Mouse (Mus musculus): Measurements from ENCODE around the gene Dpp6. TPM values are rescaled to one million over a fixed set of nuclear protein-coding genes. Genes with fewer than 3 reads are reported as not detected.

The Dpp6 gene
- polyA plus RNA-seq, 1 experiment from 2014 or later, result 0.22 TPM

DNA sequence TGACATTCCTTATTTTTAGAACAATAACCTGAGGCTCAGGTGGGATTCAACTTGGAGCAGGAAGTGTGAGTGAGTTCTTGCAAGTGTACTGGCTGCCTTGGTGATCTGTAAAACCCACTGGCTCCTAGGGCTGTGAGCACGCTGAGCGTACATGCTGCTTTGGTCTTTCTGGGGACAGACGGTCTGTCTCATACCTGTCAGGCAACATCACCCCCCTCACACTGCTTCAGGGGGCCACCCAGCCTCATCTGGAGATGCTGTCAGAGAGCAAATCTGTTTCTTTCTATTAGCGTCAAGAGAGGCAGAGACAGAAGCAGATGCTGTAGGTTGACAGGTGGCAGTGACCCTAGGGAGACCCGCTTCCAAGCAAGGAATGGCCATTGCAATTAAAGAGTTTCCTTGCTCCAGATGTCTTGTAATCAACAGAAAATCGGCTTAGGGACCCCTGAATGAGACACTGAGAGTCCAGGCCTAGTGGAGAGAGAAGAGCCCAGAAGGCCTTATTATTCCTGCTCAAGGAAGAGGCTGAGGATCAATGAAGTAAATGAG is 330.5 kb downstream of the Dpp6 start:
- Histone ChIP-seq H3K9ac (no peak overlapping the region), H3K4me2 (no peak overlapping the region), H3K36me3 (ENCODE audit: insufficient read depth) (no peaks in the 10 kb centered on the region), H3K4me1 (ENCODE audit: insufficient read depth) (no peaks in the 10 kb centered on the region), H3K9me3 (ENCODE audit: low read depth, low read length) (no peaks in the 10 kb centered on the region; the same call in 1 of the 2 replicates), H3K27ac (ENCODE audit: low read depth) (no peak overlapping the region), H3K4me3 (ENCODE audit: low read depth, low read length) (no peak overlapping the region), H3K27me3 (ENCODE audit: insufficient read depth, low read length) (no peaks in the 10 kb centered on the region)
- 68% methylated on average over 6 of the region's 6 CpGs for WGBS
- TF ChIP-seq CTCF (IDR thresholded peaks at IDR 0.05; ENCODE audit: low read depth), result no peak
- ATAC-seq (ENCODE audit: insufficient read depth) (no peak), DNase-seq (no peak)

DNA sequence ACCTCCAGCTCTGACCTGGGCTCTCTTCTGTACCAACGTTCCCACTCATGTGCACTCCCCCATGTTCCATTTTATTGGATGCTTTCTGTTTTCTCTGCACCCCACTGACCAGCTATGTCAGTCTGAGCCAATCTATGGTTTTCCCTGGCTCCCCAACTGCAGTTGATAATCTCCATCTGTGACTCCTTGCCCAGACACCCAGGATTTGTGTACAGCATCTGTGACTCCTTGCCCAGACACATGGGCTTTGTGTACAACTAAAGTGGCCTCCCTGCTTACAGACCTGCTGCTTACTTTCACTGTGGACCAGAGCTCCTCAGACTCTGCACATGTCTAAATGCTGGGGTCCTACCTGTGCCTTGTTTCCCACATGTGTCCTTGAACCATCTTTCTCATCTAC is 334.0 kb downstream of the Dpp6 start:
- Histone ChIP-seq H3K27me3 (ENCODE audit: insufficient read depth, low read length) (no peaks in the 10 kb centered on the region), H3K27ac (ENCODE audit: low read depth) (no peak overlapping the region), H3K36me3 (ENCODE audit: insufficient read depth) (no peaks in the 10 kb centered on the region), H3K4me2 (no peak overlapping the region), H3K9ac (no peak overlapping the region), H3K9me3 (ENCODE audit: low read depth, low read length) (no peaks in the 10 kb centered on the region; the same call in 1 of the 2 replicates), H3K4me3 (ENCODE audit: low read depth, low read length) (no peak overlapping the region), H3K4me1 (ENCODE audit: insufficient read depth) (no peaks in the 10 kb centered on the region)
- TF ChIP-seq CTCF (IDR thresholded peaks at IDR 0.05; ENCODE audit: low read depth), result no peak
- 70% methylated on average over 1 of the region's 1 CpGs for WGBS
- no peak for ATAC-seq (ENCODE audit: insufficient read depth)
- DNase-seq, result no peak

DNA sequence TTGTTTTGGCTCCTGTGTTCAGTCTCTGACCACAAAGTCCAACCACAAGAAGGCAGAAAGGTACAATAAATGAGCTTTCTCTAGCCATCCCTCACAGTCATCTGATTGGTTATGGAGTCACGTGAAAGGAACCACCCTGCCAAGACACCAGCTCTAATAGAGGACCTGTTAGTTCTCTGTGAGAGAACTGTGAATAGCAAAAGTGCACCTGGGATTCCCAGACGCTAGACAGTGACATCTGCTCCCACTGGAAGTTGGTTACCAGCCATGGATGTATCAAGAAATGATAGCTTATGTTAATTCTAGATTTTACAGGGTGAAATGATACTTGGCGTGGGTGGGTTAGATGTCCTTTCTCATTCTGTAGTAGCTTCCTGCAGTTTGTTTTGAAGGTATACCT is 338.7 kb downstream of the Dpp6 start:
- Histone ChIP-seq H3K9ac (no peak overlapping the region), H3K4me2 (no peak overlapping the region), H3K27me3 (ENCODE audit: insufficient read depth, low read length) (no peaks in the 10 kb centered on the region), H3K4me1 (ENCODE audit: insufficient read depth) (no peaks in the 10 kb centered on the region), H3K4me3 (ENCODE audit: low read depth, low read length) (no peak overlapping the region), H3K27ac (ENCODE audit: low read depth) (no peak overlapping the region), H3K36me3 (ENCODE audit: insufficient read depth) (no peaks in the 10 kb centered on the region), H3K9me3 (ENCODE audit: low read depth, low read length) (no peaks in the 10 kb centered on the region)
- no peak for TF ChIP-seq CTCF (IDR thresholded peaks at IDR 0.05; ENCODE audit: low read depth)
- DNase-seq (no peak), ATAC-seq (ENCODE audit: insufficient read depth) (no peak)
- WGBS, result 69% methylated on average over 3 of the region's 3 CpGs

DNA sequence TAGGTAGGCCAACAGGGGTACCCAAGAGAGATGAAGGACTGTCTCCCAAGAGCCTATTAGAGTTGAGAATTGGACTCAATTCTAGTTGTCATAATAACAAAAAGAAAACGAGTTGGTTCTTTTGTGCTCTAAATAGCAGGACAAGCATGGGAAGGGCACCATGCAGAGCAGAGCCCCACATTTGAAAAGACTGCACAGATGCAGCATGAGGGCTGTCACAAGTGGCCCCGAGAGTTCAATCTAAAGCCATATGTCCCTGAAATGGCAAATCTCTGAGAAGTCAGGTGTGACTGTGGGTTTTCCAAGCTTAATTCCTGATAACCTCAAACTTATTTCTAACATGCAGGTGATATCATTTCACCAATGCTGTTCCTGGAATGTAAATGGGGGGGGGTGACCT is 339.4 kb downstream of the Dpp6 start:
- 61% methylated on average over 2 of the region's 2 CpGs for WGBS

DNA sequence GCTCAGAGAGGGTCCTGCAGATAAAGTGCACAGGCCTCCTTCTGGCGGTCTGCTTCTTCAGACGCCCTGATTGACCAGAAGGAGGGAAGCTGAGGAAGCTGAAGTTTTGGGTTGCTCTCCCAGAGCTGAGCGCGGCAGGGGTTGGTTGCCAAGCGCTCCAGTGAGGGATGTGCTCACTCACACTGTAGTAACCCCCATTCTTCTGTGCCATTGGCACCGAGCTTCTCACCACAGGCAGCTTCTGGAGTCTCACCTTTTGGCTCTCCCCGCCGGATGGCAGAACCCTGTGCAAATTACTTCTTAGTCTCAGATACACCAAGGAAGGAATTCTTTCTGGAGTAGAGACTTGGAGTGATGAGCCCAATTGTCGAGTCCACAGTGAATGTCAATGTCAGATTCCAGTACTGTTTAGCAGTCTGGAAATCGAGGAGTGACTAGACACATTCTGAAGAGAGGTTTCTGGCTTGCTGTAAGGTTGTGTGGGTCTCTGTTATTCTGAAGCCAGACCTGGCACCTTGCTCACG is 344.2 kb downstream of the Dpp6 start:
- WGBS, result 54% methylated on average over 11 of the region's 11 CpGs

More for the DNA sequence above, 339.4 kb downstream of the Dpp6 start:
- H3K9me3 ChIP-seq (ENCODE audit: low read depth, low read length), result no peaks in the 10 kb centered on the region
- no peak overlapping the region for H3K4me2 ChIP-seq
- H3K4me1 ChIP-seq (ENCODE audit: insufficient read depth), result no peaks in the 10 kb centered on the region
- no peak overlapping the region for H3K4me3 ChIP-seq (ENCODE audit: low read depth, low read length)
- ATAC-seq (ENCODE audit: insufficient read depth) (no peak), DNase-seq (no peak)
- H3K9ac ChIP-seq, result no peak overlapping the region
- H3K27me3 ChIP-seq (ENCODE audit: insufficient read depth, low read length), result no peaks in the 10 kb centered on the region
- no peaks in the 10 kb centered on the region for H3K36me3 ChIP-seq (ENCODE audit: insufficient read depth)
- TF ChIP-seq CTCF (IDR thresholded peaks at IDR 0.05; ENCODE audit: low read depth), result no peak
- H3K27ac ChIP-seq (ENCODE audit: low read depth), result no peak overlapping the region

DNA sequence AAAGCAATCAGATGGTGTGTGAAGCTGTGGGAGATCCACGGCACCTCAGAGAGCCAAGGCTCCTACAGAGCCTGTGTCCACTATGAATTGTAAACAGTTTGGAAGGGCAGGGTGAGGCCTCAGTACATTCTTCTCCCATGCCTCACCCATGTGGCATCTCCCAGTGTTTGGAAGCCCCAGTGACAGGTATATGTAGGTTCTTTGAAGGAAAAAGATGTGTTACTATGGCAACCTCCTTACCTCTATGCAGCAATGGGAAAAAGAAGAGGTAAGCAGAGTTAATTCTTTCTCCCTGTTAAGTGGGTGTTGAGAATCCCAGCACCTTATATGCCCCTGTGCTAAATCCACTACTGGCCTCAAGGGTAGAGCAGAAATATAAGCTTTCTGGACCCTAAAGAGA is 351.5 kb downstream of the Dpp6 start:
- 66% methylated on average over 1 of the region's 1 CpGs for WGBS
- no peak overlapping the region for H3K27ac ChIP-seq (ENCODE audit: low read depth)
- DNase-seq (no peak), ATAC-seq (ENCODE audit: insufficient read depth) (no peak)
- H3K4me3 ChIP-seq (ENCODE audit: low read depth, low read length), result no peak overlapping the region
- no peaks in the 10 kb centered on the region for H3K9me3 ChIP-seq (ENCODE audit: low read depth, low read length)
- no peaks in the 10 kb centered on the region for H3K27me3 ChIP-seq (ENCODE audit: insufficient read depth, low read length)
- H3K36me3 ChIP-seq (ENCODE audit: insufficient read depth), result no peaks in the 10 kb centered on the region
- no peak overlapping the region for H3K9ac ChIP-seq
- no peaks in the 10 kb centered on the region for H3K4me1 ChIP-seq (ENCODE audit: insufficient read depth)
- no peak overlapping the region for H3K4me2 ChIP-seq
- TF ChIP-seq CTCF (IDR thresholded peaks at IDR 0.05; ENCODE audit: low read depth), result no peak

More for the DNA sequence above, 344.2 kb downstream of the Dpp6 start:
- Histone ChIP-seq H3K9ac (no peak overlapping the region), H3K27ac (ENCODE audit: low read depth) (no peak overlapping the region), H3K4me3 (ENCODE audit: low read depth, low read length) (no peak overlapping the region), H3K9me3 (ENCODE audit: low read depth, low read length) (no peaks in the 10 kb centered on the region), H3K27me3 (ENCODE audit: insufficient read depth, low read length) (no peaks in the 10 kb centered on the region), H3K4me2 (no peak overlapping the region), H3K4me1 (ENCODE audit: insufficient read depth) (no peaks in the 10 kb centered on the region), H3K36me3 (ENCODE audit: insufficient read depth) (no peaks in the 10 kb centered on the region)
- ATAC-seq (ENCODE audit: insufficient read depth) (no peak), DNase-seq (no peak)
- no peak for TF ChIP-seq CTCF (IDR thresholded peaks at IDR 0.05; ENCODE audit: low read depth)

DNA sequence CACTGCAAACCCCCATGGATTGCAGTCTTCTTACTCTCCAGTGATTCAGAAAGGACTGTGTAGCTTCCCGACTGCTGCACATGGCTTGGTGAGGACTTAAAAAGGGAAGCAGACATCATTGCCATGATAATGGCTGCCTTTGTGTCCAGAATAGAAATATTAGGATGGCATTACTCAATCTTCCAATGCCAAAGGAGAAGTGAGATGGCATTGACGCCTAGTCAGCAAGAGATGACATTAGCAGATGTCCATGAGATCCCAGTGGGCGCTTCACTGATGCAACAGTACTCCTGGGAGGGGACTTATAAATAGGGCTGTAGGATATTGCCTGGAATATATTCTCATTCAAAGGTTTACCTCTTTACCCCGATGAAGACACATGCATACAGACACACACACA is 368.0 kb downstream of the Dpp6 start:
- no peak overlapping the region for H3K4me2 ChIP-seq
- 84% methylated on average over 4 of the region's 4 CpGs for WGBS
- DNase-seq, result no peak
- no peaks in the 10 kb centered on the region for H3K9me3 ChIP-seq (ENCODE audit: low read depth, low read length)
- H3K4me1 ChIP-seq (ENCODE audit: insufficient read depth), result no peaks in the 10 kb centered on the region
- H3K9ac ChIP-seq, result no peak overlapping the region
- TF ChIP-seq CTCF (IDR thresholded peaks at IDR 0.05; ENCODE audit: low read depth), result no peak
- no peaks in the 10 kb centered on the region for H3K36me3 ChIP-seq (ENCODE audit: insufficient read depth)
- no peak overlapping the region for H3K27ac ChIP-seq (ENCODE audit: low read depth)
- no peak overlapping the region for H3K4me3 ChIP-seq (ENCODE audit: low read depth, low read length)
- no peak for ATAC-seq (ENCODE audit: insufficient read depth)
- H3K27me3 ChIP-seq (ENCODE audit: insufficient read depth, low read length), result no peaks in the 10 kb centered on the region
